Mouse (Mus musculus) embryonic stem cell, embryonic (primary cell): ENCODE results near the gene Tmem179.

Experiments
- CTCF ChIA-PET, 4 experiments: fragments of 300-600 bp in 2 of 4; fragments of 350-600 bp in 2 of 4; sonication (Branson Sonifier 250); formaldehyde crosslinking; loops; one replicate each; lab custom pipeline; 2022; ENCODE audit warnings: inconsistent platforms in 2 of 4; lab: Charles Lee
- POLR2A ChIA-PET, 4 experiments: fragments of 300-600 bp in 2 of 4; fragments of 350-600 bp in 2 of 4; sonication (Branson Sonifier 250); formaldehyde crosslinking; loops; one replicate each; lab custom pipeline; 2022; ENCODE audit warnings: antibody characterized with exemption in 4 of 4, inconsistent platforms in 1 of 4; lab: Charles Lee

The Tmem179 gene

DNA sequence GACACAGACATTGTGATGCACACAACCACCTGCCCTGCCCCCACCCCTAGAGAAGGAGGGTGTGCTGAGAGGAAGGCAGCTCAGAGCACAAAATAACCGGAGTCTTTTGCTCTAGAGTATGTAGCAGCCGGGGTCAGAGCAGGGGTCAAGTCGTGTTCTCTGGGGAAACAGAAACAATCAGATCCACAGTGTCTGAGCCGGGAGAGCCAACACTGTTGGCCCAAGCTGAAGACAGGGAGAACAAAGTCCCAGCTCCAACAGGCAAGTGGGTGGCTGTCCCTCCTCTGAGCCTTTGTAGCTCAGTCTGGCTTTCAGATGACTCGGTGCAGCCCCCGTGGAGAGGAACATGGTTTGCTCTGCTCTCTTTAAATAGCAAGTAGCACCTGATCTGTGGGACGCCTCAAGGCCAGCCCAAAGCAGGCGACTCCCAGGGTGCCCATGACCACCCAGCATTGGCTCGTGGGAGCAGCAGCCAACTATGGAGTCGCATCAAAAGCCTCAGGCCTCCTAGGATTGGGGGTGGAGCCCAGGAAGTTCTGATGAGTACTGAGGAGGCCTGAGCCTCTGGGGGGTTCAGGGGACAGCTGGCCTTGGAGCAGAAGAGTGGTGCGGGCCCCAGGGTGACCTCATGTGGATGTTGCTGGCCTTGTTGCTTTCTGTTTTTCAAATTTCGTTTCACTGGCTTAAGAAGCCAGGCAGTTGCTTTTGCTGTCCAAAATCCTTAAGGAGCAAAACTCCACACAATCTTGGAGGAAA, 28.6 kb upstream of the Tmem179 start:
- ChIA-PET POLR2A (interaction anchor here in 3 of 4 experiments (0.6 to 2.7 kb wide), 25 partner anchors 7 to 400 kb away, joined by 3 to 20 read pairs (median 4); partner anchors contain the start of genes Adssl1 (in 1 of the 3), Inf2 (in 1 of the 3), Kif26a (in 1 of the 3) and Siva1 (in 1 of the 3)), CTCF (interaction anchor here in 2 of 4 experiments (0.6 to 5.9 kb wide), 12 partner anchors 7 to 402 kb away, joined by 3 to 47 read pairs (median 4); partner anchors contain the start of genes Kif26a (in 2 of the 2), Adssl1 (in 1 of the 2) and Akt1 (in 1 of the 2))

DNA sequence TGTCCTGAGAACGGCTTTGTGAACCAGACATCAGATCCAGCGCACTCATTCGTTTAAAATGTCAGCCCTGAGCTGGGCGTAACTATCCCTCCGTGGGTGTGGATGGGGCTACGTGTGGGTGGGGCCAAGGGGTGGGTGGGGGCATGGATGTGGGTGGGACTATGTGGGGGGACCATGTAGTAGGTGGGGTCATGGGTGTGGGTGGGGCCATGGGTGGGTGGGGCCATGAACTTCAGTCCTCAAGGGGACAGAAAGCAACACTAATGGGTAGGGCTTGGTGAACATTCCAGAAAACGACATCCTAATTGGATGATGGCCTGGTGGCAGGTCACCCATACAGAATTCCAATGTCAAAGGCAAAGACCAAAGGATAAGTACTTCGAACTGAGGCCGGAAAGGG, 27.4 kb upstream of the Tmem179 start:
- POLR2A ChIA-PET: interaction anchor here in 3 of 4 experiments (0.6 to 2.7 kb wide), 13 partner anchors 9 to 564 kb away, joined by 3 to 12 read pairs (median 3); partner anchors contain the start of genes Cep170b (in 1 of the 3), Inf2 (in 1 of the 3), Kif26a (in 1 of the 3) and Tmem179 (in 1 of the 3)
- CTCF ChIA-PET: interaction anchor here (0.5 to 5.9 kb wide), 27 partner anchors 8 to 506 kb away, joined by 3 to 47 read pairs (median 4); partner anchors contain the start of genes Kif26a (in 2 of the 4), Adssl1 (in 1 of the 4) and Akt1 (in 1 of the 4)

- ChIA-PET CTCF (interaction anchor here (0.8 to 5.9 kb wide), 11 partner anchors 9 to 398 kb away, joined by 3 to 47 read pairs (median 4); partner anchors contain the start of gene Kif26a (in 1 of the 4)), POLR2A (interaction anchor here in 2 of 4 experiments (1.1 to 2.7 kb wide), 7 partner anchors 10 to 412 kb away, joined by 3 to 12 read pairs (median 7); partner anchors contain the start of genes Kif26a (in 1 of the 2) and Tmem179 (in 1 of the 2))
Observed at GRCm38 (mm10) chr12:112542920-112543300, 26.4 kb upstream of the Tmem179 start.

GRCm38 (mm10) chr12:112542257-112542919, 25.8 kb upstream of the Tmem179 start:
- CTCF ChIA-PET: interaction anchor here (0.5 to 5.9 kb wide), 22 partner anchors 9 to 789 kb away, joined by 3 to 47 read pairs (median 4); partner anchors contain the start of genes Kif26a (in 3 of the 4) and Tmem179 (in 1 of the 4)
- POLR2A ChIA-PET: interaction anchor here in 2 of 4 experiments (0.6 to 3.2 kb wide), 14 partner anchors 9 to 397 kb away, joined by 3 to 14 read pairs (median 6); partner anchors contain the start of genes Kif26a (in 1 of the 2) and Tmem179 (in 1 of the 2)

- POLR2A ChIA-PET: interaction anchor here in 2 of 4 experiments (0.6 to 3.2 kb wide), 15 partner anchors 10 to 396 kb away, joined by 3 to 14 read pairs (median 4); partner anchors contain the start of genes Kif26a (in 1 of the 2) and Tmem179 (in 1 of the 2)
- CTCF ChIA-PET: interaction anchor here (0.5 to 5.9 kb wide), 24 partner anchors 9 to 788 kb away, joined by 3 to 47 read pairs (median 4); partner anchors contain the start of genes Kif26a (in 3 of the 4) and Tmem179 (in 1 of the 4)
Observed at GRCm38 (mm10) chr12:112541483-112542091, 25.0 kb upstream of the Tmem179 start.

DNA sequence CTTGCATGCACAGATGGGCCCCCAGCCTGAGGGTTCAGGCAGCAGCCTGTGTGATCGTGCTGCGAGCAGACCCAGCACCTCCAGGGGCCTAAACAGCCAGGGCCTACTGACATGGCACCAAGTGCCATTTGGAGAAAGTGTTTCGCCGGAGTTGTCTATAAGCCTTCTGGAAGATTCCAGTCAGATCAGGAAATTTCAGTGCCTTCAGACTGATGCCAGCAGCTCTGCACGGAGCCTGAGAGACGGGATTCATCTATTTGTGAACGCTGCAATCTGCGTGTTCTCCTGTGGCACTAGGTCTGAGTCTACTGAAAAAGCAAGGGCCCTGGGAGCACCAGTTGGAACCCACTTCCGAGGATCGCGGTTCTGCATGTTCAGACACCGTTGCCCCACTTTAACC, 23.8 kb upstream of the Tmem179 start:
- POLR2A ChIA-PET: interaction anchor here in 3 of 4 experiments (0.5 to 3.2 kb wide), 8 partner anchors 11 to 1187 kb away, joined by 3 to 14 read pairs (median 6); partner anchors contain the start of gene Kif26a (in 1 of the 3)
- CTCF ChIA-PET: interaction anchor here (0.6 to 5.9 kb wide), 13 partner anchors 10 to 409 kb away, joined by 3 to 47 read pairs (median 5); partner anchors contain the start of genes Kif26a (in 1 of the 4) and Tmem179 (in 1 of the 4)

DNA sequence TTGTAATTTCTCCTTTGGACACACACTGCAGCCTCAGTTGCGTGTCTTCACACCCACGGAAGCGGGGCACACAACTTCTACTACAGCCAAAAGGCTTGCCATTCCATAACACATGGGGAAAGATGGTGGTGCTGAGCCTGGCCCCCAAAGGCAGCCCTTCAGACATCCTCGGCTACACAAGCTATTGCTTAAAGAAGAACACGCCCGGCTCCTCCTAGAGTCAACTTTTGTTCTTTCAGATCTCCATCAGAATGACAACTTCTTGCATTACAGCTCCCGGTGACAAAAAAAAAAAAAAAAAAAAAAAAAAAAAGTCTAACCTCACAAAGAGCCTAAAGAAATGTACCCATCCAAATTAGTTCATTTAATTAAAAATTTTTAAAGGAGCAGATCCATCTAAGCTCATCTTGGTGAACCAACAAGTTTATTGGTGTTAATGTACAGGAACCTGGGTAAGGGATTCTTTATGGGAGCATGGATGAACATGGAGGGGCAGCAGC, 23.0 kb upstream of the Tmem179 start:
- ChIA-PET CTCF (interaction anchor here (0.6 to 5.9 kb wide), 27 partner anchors 11 to 515 kb away, joined by 3 to 47 read pairs (median 4); partner anchors contain the start of gene Tmem179 (in 1 of the 4)), POLR2A (interaction anchor here (0.6 to 3.2 kb wide), 19 partner anchors 12 to 1379 kb away, joined by 3 to 14 read pairs (median 3); no protein-coding TSS in a partner anchor)

- ChIA-PET POLR2A (interaction anchor here in 2 of 4 experiments (0.7 to 1.5 kb wide), 3 partner anchors 13 to 91 kb away, joined by 3 to 4 read pairs (median 3); no protein-coding TSS in a partner anchor), CTCF (interaction anchor here in 3 of 4 experiments (0.7 to 1.6 kb wide), 7 partner anchors 13 to 393 kb away, joined by 3 to 5 read pairs (median 3); partner anchors contain the start of gene Kif26a (in 1 of the 3))
Observed at GRCm38 (mm10) chr12:112538356-112538755, 21.8 kb upstream of the Tmem179 start.

DNA sequence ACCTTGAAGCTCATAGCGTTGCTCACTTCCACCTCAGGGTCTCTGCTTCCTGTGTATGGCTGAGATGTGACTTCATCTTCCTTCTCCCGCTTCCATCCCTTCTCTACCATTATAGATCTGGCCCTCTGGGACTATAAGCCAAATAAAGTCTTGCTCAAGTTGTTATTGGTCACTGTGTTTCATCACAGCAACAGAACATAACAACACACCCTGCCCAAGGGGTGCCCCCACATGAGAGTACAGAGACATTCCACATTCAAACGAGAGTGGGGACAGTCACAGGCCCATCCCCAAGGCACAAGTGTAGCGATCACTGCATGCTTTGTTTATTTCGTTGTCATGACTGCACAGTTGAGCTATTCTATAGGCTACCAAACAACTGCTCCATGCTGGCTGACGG, 20.7 kb upstream of the Tmem179 start:
- ChIA-PET CTCF (interaction anchor here in 3 of 4 experiments (0.9 to 1.6 kb wide), 7 partner anchors 14 to 81 kb away, joined by 3 to 5 read pairs (median 3); no protein-coding TSS in a partner anchor), POLR2A (interaction anchor here in 2 of 4 experiments (0.8 to 1.5 kb wide), 3 partner anchors 17 to 92 kb away, joined by 3 to 4 read pairs (median 4); no protein-coding TSS in a partner anchor)

- POLR2A ChIA-PET: interaction anchor here in 1 of 4 experiments (1.2 kb wide), 1 partner anchor 13 kb away, joined by 4 read pairs; no protein-coding TSS in a partner anchor
- CTCF ChIA-PET: interaction anchor here in 3 of 4 experiments (0.5 to 1.2 kb wide), 4 partner anchors 15 to 522 kb away, joined by 3 to 10 read pairs (median 4); no protein-coding TSS in a partner anchor
Observed at GRCm38 (mm10) chr12:112533758-112534157, 17.2 kb upstream of the Tmem179 start.

DNA sequence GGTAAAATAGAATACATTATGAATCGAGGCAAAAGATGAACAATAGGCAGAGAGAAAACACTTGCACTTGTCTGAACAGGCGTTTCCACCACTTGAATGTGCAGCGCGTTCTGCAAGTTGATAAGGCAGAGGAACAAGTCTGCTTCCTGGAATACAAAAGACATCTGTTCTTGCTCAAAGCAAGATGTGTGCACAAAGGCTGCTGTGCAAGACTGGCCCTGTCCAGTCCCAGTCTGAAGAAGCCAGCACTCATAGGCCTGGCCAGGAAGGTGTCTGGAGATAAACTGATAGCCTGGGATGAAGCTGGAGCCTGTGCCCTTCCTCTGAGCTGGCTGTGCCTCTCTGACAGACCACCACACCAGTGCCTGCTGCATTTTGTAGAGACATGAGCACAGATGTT, 1.6 kb upstream of the Tmem179 start:
- ChIA-PET CTCF (interaction anchor here in 1 of 4 experiments (1.0 to 2.0 kb wide), 3 partner anchors 11 to 157 kb away, joined by 3 to 5 read pairs (median 3); partner anchors contain the start of gene Akt1), POLR2A (interaction anchor here in 1 of 4 experiments (2.9 kb wide), 1 partner anchor 12 kb away, joined by 8 read pairs; no protein-coding TSS in a partner anchor)

DNA sequence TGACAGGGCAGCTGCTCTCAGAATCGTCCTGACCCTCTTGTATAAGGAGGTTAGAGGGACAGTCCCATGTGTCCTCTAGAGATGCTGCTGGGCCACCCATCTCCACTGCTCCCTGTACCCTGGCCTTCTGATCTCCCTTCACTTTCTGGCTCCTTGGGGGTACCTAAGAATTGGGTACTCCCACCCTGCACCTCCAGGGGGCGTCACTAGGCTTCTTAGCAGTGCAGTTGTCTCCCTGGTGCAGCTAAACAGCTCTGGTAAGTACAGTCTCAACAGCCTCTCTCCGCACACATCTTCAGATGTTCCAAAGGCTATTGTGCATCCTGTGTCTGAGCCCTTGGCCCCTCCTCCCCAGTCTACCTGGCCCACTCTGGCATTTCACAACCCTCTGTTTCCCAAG, 1.6 kb downstream of the Tmem179 start:
- POLR2A ChIA-PET: interaction anchor here in 3 of 4 experiments (0.6 to 2.4 kb wide), 5 partner anchors 11 to 639 kb away, joined by 3 to 6 read pairs (median 3); partner anchors contain the start of gene Kif26a (in 1 of the 3)
- CTCF ChIA-PET: interaction anchor here in 2 of 4 experiments (0.6 to 1.8 kb wide), 7 partner anchors 12 to 209 kb away, joined by 3 to 9 read pairs (median 3); no protein-coding TSS in a partner anchor

DNA sequence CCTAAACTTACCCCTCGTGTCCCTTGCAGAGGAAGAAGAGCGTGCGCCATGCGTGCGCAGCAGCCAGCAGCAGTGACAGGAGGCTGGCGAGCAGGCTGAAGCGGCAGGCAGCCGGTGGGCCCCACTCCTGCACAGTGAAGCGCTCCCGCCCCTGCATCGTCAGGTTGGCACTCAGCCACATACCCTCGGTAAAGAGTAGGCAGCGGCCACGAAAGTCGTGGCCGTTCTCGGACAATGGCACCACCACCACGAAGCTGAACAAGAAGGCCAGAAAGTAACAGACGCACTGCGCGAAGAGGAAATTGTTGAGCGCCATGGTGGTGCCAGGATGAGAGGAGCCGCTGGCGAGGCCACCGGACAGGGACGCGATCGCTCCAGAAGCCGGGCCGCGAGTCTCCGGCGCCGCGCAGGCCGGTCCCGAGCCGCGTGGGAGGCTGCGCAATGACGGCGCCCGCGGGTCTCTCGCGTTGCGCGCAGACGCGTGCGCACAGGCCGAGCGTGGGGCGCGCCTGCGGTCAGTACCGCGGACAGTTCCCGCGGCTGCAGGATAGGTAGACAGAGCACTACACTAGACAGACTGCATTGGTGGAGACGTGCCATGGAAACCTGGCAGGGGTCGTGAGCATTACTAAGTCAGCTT, 5.7 kb downstream of the Tmem179 start:
- ChIA-PET CTCF (interaction anchor here in 1 of 4 experiments (0.6 to 1.0 kb wide), 2 partner anchors 41 to 97 kb away, joined by 3 read pairs; no protein-coding TSS in a partner anchor), POLR2A (interaction anchor here in 2 of 4 experiments (0.6 to 0.7 kb wide), 2 partner anchors 30 to 298 kb away, joined by 3 to 4 read pairs; partner anchors contain the start of gene Clba1 (in 1 of the 2))

DNA sequence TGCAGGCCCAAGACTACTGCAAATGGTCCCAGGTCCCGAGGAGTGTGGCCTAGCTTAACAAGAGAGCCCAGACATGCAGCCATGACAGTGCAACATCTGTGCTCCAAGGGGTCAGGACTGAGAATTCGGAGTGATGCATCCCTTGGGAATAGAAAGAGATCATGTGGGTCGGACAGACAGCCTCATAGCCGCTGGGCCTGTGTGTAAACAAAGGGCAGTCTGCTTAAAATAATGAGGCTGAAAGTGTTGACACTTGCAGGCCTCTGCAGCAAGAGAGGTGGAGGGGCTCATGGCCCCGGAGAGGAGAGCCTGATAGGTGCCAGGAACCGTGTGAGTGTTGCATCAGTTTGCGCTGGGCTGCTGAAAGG, 6.2 kb downstream of the Tmem179 start:
- ChIA-PET POLR2A (interaction anchor here in 1 of 4 experiments (0.6 kb wide), 1 partner anchor 298 kb away, joined by 3 read pairs; the partner anchor contains the start of gene Clba1), CTCF (interaction anchor here in 2 of 4 experiments (0.6 to 1.3 kb wide), 3 partner anchors 41 to 98 kb away, joined by 3 read pairs; no protein-coding TSS in a partner anchor)

- POLR2A ChIA-PET: no interaction called here
- CTCF ChIA-PET: no interaction called here
Observed at GRCm38 (mm10) chr12:112507984-112508383, 8.6 kb downstream of the Tmem179 start.
